Mouse (Mus musculus) left cerebral cortex, postnatal 14 days (tissue): ENCODE results near the gene Rasgrf1. TPM values are rescaled to one million over a fixed set of nuclear protein-coding genes. Genes with fewer than 3 reads are reported as not detected.
"Not testable (repeated sequence)": the region's sequence is repeated elsewhere in the genome, so short reads cannot be mapped to it uniquely, and the experiment has no call there.

Source experiments
- DNase-seq, 2 experiments: peaks; one replicate each; pipeline ENCODE4 v3.0.0; 2021 to 2022; ENCODE audit warnings: low spot score in 2 of 2, mixed read lengths in 1 of 2
- intact Hi-C: fragments of 180-260 bp; cut with DNase I; formaldehyde crosslinking; loops from one replicate; pipeline ENCODE4 v1.15.1; 2025
- total RNA-seq, 2 experiments: library from RNA; stranded (reverse); gene quantifications; 2 replicates each; pipeline ENCODE4 v1.2.3; 2021

Rasgrf1 gene
- total RNA-seq, 2 experiments from 2014 or later: 146 to 187 TPM

DNA sequence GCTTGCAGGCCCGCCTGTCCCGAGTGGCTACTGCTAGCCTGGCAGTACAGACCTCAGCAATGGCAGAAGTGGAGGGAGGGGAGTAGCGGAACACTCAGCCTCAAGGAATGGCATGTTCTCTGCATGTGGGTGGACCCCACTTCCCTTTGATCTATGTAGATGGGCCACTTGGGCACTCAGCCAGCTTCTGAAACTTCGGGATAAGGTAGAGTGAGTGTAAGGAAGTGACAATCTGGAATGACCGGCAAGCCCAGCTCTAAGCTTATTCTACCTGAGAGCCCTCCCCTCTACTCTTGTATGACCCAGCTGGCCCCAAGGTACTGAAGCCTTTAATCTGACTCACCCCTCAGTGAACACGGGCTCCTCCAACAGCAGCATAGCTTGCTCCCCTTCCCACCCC is 98.4 kb downstream of the Rasgrf1 start:
- intact Hi-C loops: no loop called here

DNA sequence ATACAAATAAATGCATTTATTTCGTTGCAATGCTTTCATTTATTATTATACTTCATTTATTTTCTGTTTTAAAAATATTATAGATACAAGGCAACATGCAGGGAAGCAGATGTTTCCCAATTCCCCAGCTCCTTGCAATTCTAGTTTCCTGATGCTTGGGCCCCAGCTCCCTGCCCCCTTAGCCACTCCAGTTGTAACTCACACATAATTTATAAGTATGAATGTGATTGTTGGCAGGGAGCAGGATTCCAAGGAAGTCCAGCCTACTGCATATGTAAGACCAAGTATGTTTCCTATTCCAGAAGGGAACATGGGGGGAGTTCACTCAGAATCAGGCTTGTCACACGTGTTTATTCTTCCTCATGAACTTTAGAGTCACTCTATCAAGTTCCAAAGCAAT is 102.1 kb downstream of the Rasgrf1 start:
- intact Hi-C loops: no loop called here
- no peak for DNase-seq

More for the DNA sequence above, 98.4 kb downstream of the Rasgrf1 start:
- no peak for DNase-seq

DNA sequence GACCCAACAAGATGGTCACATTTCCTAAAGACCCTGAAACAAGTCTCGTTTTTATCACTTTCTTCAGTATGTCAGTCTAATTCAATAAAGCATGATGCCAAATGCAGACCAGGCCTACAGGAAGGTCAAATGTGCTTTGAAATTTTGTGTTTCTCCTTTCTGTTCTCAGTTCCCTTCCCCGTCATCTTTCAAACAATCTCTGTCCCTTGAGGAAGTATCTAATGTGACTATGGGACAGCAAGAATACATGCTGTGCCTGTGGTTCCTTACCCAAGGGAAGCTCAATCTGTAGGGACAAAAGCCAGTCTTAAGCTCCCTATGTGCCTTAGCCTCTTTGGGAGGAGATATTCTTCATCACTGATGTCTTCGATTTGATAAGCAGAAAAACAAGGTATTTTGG is 104.9 kb downstream of the Rasgrf1 start:
- DNase-seq: no peak
- intact Hi-C loops: no loop called here

DNA sequence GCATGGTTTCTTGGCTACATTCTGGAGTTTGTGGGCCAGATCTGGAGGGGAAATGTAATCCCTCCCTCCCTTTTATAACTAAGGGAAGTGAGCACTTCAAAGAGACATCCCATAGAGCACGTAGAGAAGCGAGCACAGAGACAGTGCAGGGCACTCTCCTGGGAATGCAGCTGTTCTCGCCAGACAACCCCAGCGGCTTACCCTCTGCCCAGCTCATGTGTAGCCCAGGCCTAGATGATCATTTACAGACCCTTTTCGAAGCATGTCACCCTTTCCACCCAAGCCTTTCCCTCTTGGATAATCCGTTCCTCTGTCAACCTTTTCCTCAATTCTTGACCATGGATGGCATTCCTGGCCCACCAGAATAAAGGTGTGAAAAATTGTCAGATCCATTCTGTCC is 106.5 kb downstream of the Rasgrf1 start:
- DNase-seq: no peak
- intact Hi-C loops: no loop called here

DNA sequence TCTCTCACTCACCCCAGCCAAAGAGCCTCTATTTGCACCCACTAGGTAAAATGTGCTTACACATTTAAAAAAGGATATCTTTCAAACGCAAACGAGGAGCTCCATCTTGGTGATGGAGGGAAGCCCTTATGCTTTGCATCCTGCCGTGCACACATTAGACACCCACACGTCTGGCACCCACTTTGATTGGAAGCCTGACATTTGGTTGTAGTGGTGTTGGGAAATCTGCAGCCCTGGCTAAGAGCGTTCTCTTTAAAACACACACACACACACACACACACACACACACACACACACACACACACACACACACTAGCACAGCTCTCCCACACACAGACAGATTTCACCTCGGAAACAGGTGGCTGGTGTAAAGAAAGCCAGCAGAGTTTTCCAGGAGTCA is 111.2 kb downstream of the Rasgrf1 start:
- peak; percentile 52 to 87 for DNase-seq
- intact Hi-C loops: no loop called here

DNA sequence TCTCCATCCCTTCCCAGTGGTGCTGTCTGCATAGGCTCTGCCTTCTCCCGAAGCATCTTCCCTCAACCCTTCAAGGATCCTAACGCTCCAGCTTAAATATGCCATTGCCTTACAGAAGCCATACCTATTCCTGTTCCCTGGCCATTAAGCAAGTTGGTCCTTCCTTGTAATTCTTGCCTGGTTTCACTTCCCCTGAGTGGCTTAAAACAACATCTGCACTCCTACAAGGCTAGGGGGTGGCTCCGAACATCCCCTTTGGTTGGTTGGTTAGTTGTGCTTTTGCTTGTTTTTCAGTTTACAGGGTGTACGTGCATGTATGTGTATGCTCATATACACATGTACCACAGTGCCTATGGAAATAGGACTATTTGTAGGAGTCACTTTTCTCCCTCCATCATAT is 111.7 kb downstream of the Rasgrf1 start:
- intact Hi-C loops: no loop called here
- peak in 1 of 2 experiments; percentile 5 for DNase-seq

DNA sequence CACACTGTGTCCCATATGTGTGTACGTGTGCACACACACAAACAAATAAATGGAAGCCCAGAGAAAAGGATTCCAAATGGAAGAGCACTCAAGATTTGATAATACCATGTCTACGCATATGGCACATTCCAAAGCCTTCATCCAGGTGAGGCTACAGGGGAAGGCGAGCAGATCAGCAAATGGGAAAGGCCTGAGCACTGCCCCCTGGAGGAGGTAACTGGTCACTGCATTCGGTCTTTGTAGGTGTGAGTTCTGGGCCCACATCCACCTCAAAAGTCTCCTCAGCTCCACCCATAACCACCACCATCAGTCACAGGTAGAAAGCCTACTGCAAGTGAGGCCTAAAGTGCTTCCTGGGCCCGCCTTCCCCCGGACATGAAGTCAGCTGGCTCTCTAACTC is 118.0 kb downstream of the Rasgrf1 start:
- no peak for DNase-seq
- intact Hi-C loops: no loop called here

DNA sequence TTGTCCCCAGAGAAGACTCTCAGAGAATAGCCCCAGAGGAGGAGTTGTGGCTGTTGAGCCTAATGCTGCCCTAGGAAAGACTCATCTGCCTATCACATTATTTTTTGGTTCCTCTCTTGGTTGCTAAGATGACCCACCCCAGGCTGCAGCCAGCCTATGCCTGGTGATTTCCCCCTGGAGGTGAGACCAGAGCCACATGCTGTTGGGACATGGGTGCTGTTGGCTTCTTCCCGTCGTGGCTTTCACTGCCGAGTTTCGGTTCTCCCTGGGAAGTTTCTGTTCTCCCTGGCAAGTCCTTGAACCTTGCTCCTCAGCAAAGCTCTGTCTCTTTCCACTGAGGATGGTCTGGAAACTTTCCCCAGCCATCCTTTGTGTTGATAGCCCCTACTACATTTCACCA is 124.2 kb downstream of the Rasgrf1 start:
- intact Hi-C loops: no loop called here
- no peak for DNase-seq

DNA sequence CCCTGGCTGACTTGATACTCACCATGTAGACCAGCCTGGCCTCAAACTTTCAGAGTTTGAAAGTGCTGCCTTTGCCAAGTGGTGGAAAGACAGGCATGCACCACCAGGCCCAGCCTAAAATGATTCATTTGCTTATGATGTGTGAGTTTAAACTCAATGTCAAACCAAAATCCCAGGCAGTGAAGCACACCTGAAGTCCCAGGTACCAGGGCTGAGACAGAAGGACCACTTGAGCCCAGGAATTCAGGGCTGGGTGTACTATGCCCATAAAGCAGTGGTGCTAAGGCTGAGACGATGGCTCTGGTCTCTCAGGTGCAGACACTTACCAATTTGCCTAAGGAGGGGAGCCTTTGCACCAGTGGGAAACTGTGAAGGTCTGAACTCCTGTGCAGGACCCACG is 125.5 kb downstream of the Rasgrf1 start:
- no peak for DNase-seq
- intact Hi-C loops: no loop called here

DNA sequence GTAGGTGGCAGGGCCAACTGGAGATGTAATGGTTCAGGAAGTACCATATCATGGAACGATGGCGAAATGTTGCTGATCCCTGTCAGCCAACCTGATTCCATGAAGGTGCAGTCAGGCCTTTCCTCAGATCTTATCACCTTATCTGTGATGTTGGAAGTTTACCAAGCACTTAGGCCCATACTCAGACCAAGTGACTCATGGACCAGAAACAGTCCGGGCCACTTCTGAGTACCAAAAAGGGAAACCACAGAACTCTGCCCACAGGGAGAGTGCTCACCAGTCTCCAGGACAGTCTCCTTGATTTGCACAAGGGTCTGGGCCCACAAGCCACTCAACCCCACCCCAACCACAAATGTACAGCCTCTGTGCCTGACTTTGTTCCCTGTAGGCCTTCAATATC is 126.1 kb downstream of the Rasgrf1 start:
- no peak for DNase-seq
- intact Hi-C loops: no loop called here

DNA sequence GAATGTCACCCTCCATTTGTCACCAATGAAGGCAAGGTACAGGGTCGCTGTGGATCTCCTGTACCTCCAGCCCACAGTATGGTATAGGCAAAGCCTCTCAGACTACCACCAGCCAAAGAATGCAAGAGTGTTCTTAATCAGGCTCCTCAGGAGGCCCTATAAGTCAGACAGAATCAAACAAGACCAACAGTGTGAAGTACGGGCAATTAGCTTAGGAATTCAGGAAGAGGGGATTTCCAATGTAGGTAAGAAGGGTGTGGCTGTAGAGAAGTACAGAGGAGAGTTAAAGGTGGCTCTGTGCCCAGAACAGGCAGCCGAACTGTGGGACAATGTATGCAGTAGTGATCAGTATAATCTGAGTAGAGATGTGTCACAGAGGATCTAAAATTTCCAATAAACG is 126.6 kb downstream of the Rasgrf1 start:
- intact Hi-C loops: no loop called here
- DNase-seq: no peak

DNA sequence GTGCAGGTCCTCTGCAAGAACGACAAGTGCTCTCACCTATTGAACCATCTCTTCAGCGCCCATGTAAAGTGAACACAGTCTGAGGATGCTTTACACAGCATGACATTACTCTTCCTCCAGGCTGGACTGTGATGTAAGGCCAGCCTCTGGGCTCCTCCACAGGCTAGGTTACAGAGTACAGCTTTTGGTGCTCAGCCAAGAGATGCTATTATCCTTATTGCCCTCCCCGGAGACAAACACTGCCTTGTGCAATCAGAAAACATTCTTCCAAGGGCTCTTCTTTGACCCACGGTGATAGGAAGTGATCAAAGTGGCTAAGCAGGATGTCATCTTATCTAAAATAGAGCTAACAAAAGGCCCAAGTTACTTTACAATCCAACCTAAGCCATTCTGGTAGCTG is 128.8 kb downstream of the Rasgrf1 start:
- intact Hi-C loops: no loop called here
- DNase-seq: no peak

DNA sequence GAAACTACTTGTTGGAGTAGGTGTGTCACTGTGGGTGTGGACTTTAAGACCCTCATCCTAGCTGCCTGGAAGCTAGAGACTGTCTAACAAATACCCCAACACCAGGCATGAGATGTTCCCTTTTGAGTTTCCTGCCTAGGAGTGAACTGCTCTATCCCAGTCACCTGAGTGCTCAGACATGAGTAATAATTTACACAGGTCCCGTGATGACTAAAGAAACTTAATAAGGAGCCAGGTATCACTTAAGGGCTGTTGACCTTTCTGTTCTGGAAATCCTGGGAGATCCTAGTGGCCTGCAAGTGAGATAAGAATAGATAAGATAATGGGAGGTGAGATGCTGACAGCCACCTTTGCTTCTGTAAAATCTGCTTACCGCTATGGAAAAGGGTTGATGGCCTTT is 131.2 kb downstream of the Rasgrf1 start:
- intact Hi-C loops: no loop called here
- DNase-seq: no peak

DNA sequence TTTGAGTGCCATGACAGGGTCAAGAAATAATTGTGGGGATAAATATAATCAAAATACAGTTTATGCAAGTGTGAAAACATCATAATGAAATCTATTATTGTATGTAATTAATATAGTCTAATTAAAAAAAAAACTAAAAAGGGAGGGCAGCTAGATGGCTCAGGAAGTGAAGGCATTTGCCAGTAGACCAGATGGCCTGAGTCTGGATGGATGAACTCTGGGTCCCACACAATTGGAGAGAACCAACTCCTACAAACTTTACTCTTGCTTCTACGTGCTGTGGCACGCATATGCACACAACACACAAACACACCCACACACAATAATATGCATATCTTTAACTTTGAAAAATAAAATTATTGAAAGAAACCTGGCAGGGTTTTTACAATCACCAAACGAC is 131.8 kb downstream of the Rasgrf1 start:
- intact Hi-C loops: no loop called here
- no peak for DNase-seq

DNA sequence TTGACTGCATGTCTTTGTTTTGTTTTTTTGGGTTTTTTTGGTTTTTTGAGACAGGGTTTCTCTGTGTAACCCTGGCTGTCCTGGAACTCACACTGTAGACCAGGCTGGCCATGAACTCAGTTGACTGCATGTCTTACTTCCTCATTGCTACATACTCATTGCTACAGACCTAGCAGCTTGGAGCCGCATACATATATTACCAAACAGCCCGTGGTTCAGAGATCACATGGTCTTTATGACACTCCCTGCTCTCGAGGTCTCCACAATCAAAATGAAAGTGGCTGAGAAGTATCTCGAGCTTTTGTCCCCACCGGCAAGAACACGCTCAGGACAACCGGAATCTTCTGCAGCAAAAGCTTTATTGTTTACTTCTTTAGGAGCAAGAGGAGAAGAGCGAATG is 133.2 kb downstream of the Rasgrf1 start:
- intact Hi-C loops, DNase-seq: not testable (repeated sequence)

DNA sequence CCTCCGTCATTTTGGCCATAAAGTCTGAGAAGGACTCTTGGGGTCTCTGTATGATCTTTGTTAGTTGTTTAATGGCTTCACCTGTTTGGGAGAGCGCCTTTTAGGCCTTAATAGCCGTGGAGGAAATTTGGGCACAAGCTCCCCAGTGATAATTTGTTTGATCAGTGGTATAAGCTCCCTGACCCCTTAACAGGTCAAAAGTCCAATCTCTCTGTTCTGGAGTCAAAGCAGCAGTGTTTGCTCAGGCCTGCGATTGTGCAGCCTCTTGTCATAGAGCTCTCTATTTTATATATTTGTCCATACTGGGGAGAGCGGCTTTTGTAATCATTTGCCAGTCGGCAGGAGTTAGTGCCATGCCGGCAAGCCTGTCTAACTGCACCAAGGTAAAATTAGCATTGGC is 135.5 kb downstream of the Rasgrf1 start:
- intact Hi-C loops: no loop called here

DNA sequence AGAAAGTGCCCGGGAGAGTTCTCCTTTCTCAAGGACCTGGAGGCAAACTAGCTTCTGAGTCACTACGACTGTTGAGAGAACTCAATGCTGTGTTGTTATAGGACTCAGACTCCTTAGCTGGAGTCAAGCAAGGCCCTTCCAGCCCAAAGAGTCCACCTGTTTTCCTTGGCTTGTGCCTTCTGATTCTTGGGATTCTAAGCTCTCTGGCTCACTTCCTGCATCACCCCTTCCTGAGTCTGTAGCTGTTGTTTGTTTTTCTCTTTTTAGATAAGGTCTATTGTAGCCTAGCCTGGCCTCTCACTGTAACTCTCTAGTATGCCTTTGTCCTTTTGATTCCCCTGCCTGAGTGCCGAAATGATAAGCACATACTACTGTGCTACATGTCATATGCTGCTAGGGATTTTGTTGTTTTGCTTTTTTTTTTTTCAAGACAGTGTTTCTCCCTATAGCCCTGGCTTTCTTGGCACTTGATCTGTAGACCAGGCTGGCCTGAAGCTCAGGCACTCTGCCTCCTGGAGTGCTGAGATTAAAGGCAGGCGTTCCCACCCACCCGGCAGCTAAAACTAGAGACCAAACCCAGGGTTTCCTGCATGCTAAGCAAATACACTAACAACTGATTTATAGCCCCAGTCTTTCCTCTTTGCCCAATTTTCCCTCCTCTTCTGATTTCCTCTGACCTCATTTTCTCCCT is 138.4 kb downstream of the Rasgrf1 start:
- DNase-seq: no peak
- intact Hi-C loops: no loop called here

More for the DNA sequence above, 135.5 kb downstream of the Rasgrf1 start:
- DNase-seq: no peak

DNA sequence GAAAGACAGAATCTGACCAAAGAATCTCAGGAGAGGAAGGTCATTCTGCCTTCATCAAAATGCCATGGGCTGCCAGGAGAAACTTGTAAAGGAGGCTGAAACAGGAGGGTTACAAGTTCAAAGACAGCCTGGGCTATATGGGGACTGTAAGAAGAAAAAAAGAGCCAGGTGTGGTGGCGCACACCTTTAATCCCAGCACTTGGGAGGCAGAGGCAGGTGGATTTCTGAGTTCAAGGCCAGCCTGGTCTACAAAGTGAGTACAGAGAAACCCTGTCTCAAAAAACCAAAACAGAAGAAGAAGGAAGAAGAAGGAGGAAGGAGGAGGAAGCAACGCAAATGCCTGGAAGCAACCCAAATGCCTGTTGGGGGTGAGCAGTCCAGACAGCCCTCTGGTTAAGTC is 144.1 kb downstream of the Rasgrf1 start, which contains the start of gene Ctsh:
TSS of gene Ctsh (plus strand) at position 301 of the 400 bp plus-strand sequence.
- DNase-seq: no peak
- intact Hi-C loops: no loop called here

DNA sequence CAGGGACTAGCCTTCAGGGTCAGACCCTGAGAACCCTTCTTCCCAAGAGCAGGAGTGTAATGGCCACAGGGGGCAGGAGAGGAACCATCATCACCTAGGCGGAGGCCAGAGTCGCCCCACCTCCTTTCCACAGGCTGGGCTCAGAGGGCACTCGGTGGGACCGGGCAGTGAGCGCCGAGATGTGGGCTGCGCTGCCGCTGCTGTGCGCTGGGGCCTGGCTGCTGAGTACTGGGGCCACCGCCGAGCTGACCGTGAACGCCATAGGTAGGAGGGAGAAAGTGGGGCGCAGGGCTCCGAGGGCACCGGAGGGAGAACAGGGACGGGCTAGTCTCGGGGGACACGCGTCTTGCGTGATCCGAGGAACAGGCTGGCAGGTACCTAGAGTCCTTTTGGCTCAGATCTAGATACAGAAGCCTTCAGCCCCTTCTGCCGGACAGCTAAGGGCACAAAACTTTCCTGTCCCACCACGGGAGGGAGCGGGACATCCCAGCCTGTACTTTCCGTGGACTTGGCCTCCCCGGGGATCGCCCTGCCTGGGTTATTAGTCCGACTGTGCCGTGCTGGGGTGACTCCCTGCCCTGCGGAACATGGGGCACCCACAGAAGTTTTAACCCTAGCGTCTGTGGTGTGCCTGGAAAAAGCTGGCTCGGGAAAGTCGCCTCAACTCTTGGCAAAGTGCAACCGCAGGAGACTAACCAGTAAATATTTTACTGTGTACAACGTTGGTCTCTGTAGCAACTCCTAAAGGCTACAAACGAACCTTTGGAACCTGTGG is 144.8 kb downstream of the Rasgrf1 start:
- intact Hi-C loops: no loop called here
- peak; percentile 9 to 20 for DNase-seq

DNA sequence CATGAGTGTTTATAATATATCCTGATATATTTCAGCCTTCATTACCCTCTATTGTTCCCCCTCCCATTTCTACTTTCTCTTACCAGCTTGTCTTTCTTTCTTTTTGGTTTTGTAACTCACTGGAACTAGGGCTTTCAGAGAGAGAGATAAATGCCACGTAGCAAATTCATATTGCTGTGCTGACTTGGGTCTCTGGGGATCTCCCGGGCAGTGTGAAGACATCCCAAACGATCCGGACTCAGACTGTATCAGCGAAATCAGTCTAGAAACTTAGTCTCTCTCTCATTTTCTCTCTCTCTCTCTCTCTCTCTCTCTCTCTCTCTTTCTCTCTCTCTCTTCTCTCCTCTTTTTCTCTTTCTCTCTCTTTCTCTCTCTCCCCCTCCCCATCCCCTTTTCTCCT is 145.7 kb downstream of the Rasgrf1 start:
- intact Hi-C loops: no loop called here
- no peak for DNase-seq

DNA sequence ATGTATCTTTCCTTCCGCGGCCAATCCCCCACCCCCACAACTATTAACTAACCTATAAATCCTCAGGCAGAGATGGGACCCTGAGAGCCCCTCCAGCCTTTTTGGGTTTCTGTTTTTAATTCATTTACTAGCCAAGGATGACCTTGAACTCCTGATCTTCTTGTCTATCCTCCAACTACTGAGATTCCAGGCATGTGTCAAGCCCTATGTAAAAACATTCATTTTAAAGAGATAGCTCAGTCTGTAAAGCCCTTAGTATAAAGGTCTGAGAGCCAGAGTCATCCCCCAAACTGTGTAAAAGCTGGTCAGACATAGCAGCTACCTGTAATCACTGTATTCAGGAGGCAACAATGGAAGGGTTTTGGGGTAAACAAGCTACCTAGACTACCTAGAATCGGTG is 146.2 kb downstream of the Rasgrf1 start:
- no peak for DNase-seq
- intact Hi-C loops: no loop called here
